Mouse (Mus musculus): ENCODE data around the gene Hexa. TPM values are rescaled to one million over a fixed set of nuclear protein-coding genes. Genes with fewer than 3 reads are reported as not detected.

Gene Hexa
- polyA plus RNA-seq, 1 experiment from 2014 or later: 78.1 TPM

GRCm38 (mm10) chr9:59528274-59528673 is 11.1 kb upstream of the Hexa start:
- WGBS: 83% methylated on average over 2 of the region's 2 CpGs
- Histone ChIP-seq H3K9ac (replicated peaks; ENCODE audit: low read length) (no peak overlapping the region), H3K4me3 (ENCODE audit: low read length) (no peak overlapping the region), H3K27me3 (ENCODE audit: insufficient read depth, low read length) (no peaks in the 10 kb centered on the region), H3K9me3 (ENCODE audit: low read length) (no peaks in the 10 kb centered on the region), H3K4me1 (ENCODE audit: insufficient read depth, low read length) (no peaks in the 10 kb centered on the region; the same call in 1 of the 2 replicates), H3K36me3 (ENCODE audit: insufficient read depth, low read length) (no peaks in the 10 kb centered on the region), H3K27ac (ENCODE audit: low read length) (no peak overlapping the region), H3K4me2 (replicated peaks; ENCODE audit: low read depth, low read length) (no peak overlapping the region)
- ATAC-seq (ENCODE audit: low FRiP score, low TSS enrichment): no peak

- Histone ChIP-seq H3K9me3 (ENCODE audit: low read length) (no peaks in the 10 kb centered on the region), H3K4me3 (ENCODE audit: low read length) (no peak overlapping the region), H3K36me3 (ENCODE audit: insufficient read depth, low read length) (no peaks in the 10 kb centered on the region), H3K27ac (ENCODE audit: low read length) (no peak overlapping the region), H3K9ac (replicated peaks; ENCODE audit: low read length) (no peak overlapping the region), H3K4me1 (ENCODE audit: insufficient read depth, low read length) (no peaks in the 10 kb centered on the region; the same call in 1 of the 2 replicates), H3K4me2 (replicated peaks; ENCODE audit: low read depth, low read length) (no peak overlapping the region), H3K27me3 (ENCODE audit: insufficient read depth, low read length) (no peaks in the 10 kb centered on the region)
- no peak for ATAC-seq (ENCODE audit: low FRiP score, low TSS enrichment)
- WGBS: 24% methylated on average over 5 of the region's 5 CpGs
Measured at GRCm38 (mm10) chr9:59531645-59532044, 7.7 kb upstream of the Hexa start.

GRCm38 (mm10) chr9:59533422-59533821 is 5.9 kb upstream of the Hexa start:
- Histone ChIP-seq H3K4me3 (ENCODE audit: low read length) (no peak overlapping the region), H3K9ac (replicated peaks; ENCODE audit: low read length) (no peak overlapping the region), H3K9me3 (ENCODE audit: low read length) (no peaks in the 10 kb centered on the region), H3K27ac (ENCODE audit: low read length) (no peak overlapping the region), H3K36me3 (ENCODE audit: insufficient read depth, low read length) (no peaks in the 10 kb centered on the region), H3K4me1 (ENCODE audit: insufficient read depth, low read length) (no peaks in the 10 kb centered on the region; the same call in 1 of the 2 replicates), H3K27me3 (ENCODE audit: insufficient read depth, low read length) (no peaks in the 10 kb centered on the region), H3K4me2 (replicated peaks; ENCODE audit: low read depth, low read length) (no peak overlapping the region)
- ATAC-seq (ENCODE audit: low FRiP score, low TSS enrichment): no peak
- WGBS: 76% methylated on average over 2 of the region's 2 CpGs

GRCm38 (mm10) chr9:59533889-59534288 is 5.5 kb upstream of the Hexa start:
- 60% methylated on average over 4 of the region's 4 CpGs for WGBS
- Histone ChIP-seq H3K9ac (replicated peaks; ENCODE audit: low read length) (no peak overlapping the region), H3K4me1 (ENCODE audit: insufficient read depth, low read length) (no peaks in the 10 kb centered on the region; the same call in 1 of the 2 replicates), H3K27ac (ENCODE audit: low read length) (no peak overlapping the region), H3K27me3 (ENCODE audit: insufficient read depth, low read length) (no peaks in the 10 kb centered on the region), H3K4me3 (ENCODE audit: low read length) (no peak overlapping the region), H3K9me3 (ENCODE audit: low read length) (no peaks in the 10 kb centered on the region), H3K36me3 (ENCODE audit: insufficient read depth, low read length) (no peaks in the 10 kb centered on the region), H3K4me2 (replicated peaks; ENCODE audit: low read depth, low read length) (no peak overlapping the region)
- no peak for ATAC-seq (ENCODE audit: low FRiP score, low TSS enrichment)

GRCm38 (mm10) chr9:59537651-59538050 is 1.7 kb upstream of the Hexa start:
- ATAC-seq (ENCODE audit: low FRiP score, low TSS enrichment): no peak
- Histone ChIP-seq H3K4me2 (replicated peaks; ENCODE audit: low read depth, low read length) (no peak overlapping the region), H3K9ac (replicated peaks; ENCODE audit: low read length) (no peak overlapping the region), H3K36me3 (ENCODE audit: insufficient read depth, low read length) (no peaks in the 10 kb centered on the region), H3K27me3 (ENCODE audit: insufficient read depth, low read length) (no peaks in the 10 kb centered on the region), H3K9me3 (ENCODE audit: low read length) (no peaks in the 10 kb centered on the region), H3K4me3 (ENCODE audit: low read length) (no peak overlapping the region), H3K27ac (ENCODE audit: low read length) (no peak overlapping the region), H3K4me1 (ENCODE audit: insufficient read depth, low read length) (peaks cover 11% of the 10 kb centered on the region)
- 86% methylated on average over 3 of the region's 3 CpGs for WGBS

GRCm38 (mm10) chr9:59541617-59542016 is 2.3 kb downstream of the Hexa start:
- Histone ChIP-seq H3K4me1 (ENCODE audit: insufficient read depth, low read length) (peaks cover 11% of the 10 kb centered on the region), H3K36me3 (ENCODE audit: insufficient read depth, low read length) (no peaks in the 10 kb centered on the region), H3K4me2 (replicated peaks; ENCODE audit: low read depth, low read length) (no peak overlapping the region), H3K9ac (replicated peaks; ENCODE audit: low read length) (no peak overlapping the region), H3K4me3 (ENCODE audit: low read length) (no peak overlapping the region), H3K27ac (ENCODE audit: low read length) (no peak overlapping the region), H3K27me3 (ENCODE audit: insufficient read depth, low read length) (no peaks in the 10 kb centered on the region), H3K9me3 (ENCODE audit: low read length) (no peaks in the 10 kb centered on the region)
- WGBS: 79% methylated on average over 6 of the region's 6 CpGs
- no peak for ATAC-seq (ENCODE audit: low FRiP score, low TSS enrichment)

- H3K27me3 ChIP-seq (ENCODE audit: insufficient read depth, low read length): no peaks in the 10 kb centered on the region
- no peaks in the 10 kb centered on the region for H3K36me3 ChIP-seq (ENCODE audit: insufficient read depth, low read length)
- peaks cover 11% of the 10 kb centered on the region for H3K4me1 ChIP-seq (ENCODE audit: insufficient read depth, low read length)
- H3K27ac ChIP-seq (ENCODE audit: low read length): no peak overlapping the region
- no peak overlapping the region for H3K9ac ChIP-seq (replicated peaks; ENCODE audit: low read length)
- ATAC-seq (ENCODE audit: low FRiP score, low TSS enrichment): no peak
- H3K4me3 ChIP-seq (ENCODE audit: low read length): no peak overlapping the region
- no peak overlapping the region for H3K4me2 ChIP-seq (replicated peaks; ENCODE audit: low read depth, low read length)
- no peaks in the 10 kb centered on the region for H3K9me3 ChIP-seq (ENCODE audit: low read length)
Measured at GRCm38 (mm10) chr9:59542766-59543324, 3.5 kb downstream of the Hexa start.

GRCm38 (mm10) chr9:59544739-59545138 is 5.4 kb downstream of the Hexa start:
- H3K9ac ChIP-seq (replicated peaks; ENCODE audit: low read length): no peak overlapping the region
- H3K4me2 ChIP-seq (replicated peaks; ENCODE audit: low read depth, low read length): no peak overlapping the region
- ATAC-seq (ENCODE audit: low FRiP score, low TSS enrichment): no peak
- H3K9me3 ChIP-seq (ENCODE audit: low read length): no peaks in the 10 kb centered on the region
- no peaks in the 10 kb centered on the region for H3K36me3 ChIP-seq (ENCODE audit: insufficient read depth, low read length)
- no peaks in the 10 kb centered on the region for H3K27me3 ChIP-seq (ENCODE audit: insufficient read depth, low read length)
- H3K4me3 ChIP-seq (ENCODE audit: low read length): no peak overlapping the region
- H3K4me1 ChIP-seq (ENCODE audit: insufficient read depth, low read length): peaks cover 10% of the 10 kb centered on the region
- no peak overlapping the region for H3K27ac ChIP-seq (ENCODE audit: low read length)
- 84% methylated on average over 5 of the region's 5 CpGs for WGBS

- 93% methylated on average over 1 of the region's 1 CpGs for WGBS
- H3K27me3 ChIP-seq (ENCODE audit: insufficient read depth, low read length): no peaks in the 10 kb centered on the region
- H3K4me1 ChIP-seq (ENCODE audit: insufficient read depth, low read length): no peaks in the 10 kb centered on the region
- H3K4me2 ChIP-seq (replicated peaks; ENCODE audit: low read depth, low read length): no peak overlapping the region
- ATAC-seq (ENCODE audit: low FRiP score, low TSS enrichment): no peak
- no peaks in the 10 kb centered on the region for H3K36me3 ChIP-seq (ENCODE audit: insufficient read depth, low read length)
- H3K4me3 ChIP-seq (ENCODE audit: low read length): no peak overlapping the region
- H3K27ac ChIP-seq (ENCODE audit: low read length): no peak overlapping the region
- no peak overlapping the region for H3K9ac ChIP-seq (replicated peaks; ENCODE audit: low read length)
- no peaks in the 10 kb centered on the region for H3K9me3 ChIP-seq (ENCODE audit: low read length)
Measured at GRCm38 (mm10) chr9:59547869-59548268, 8.5 kb downstream of the Hexa start.

- H3K9ac ChIP-seq (replicated peaks; ENCODE audit: low read length): no peak overlapping the region
- no peaks in the 10 kb centered on the region for H3K36me3 ChIP-seq (ENCODE audit: insufficient read depth, low read length)
- H3K9me3 ChIP-seq (ENCODE audit: low read length): no peaks in the 10 kb centered on the region
- no peak for ATAC-seq (ENCODE audit: low FRiP score, low TSS enrichment)
- no peaks in the 10 kb centered on the region for H3K27me3 ChIP-seq (ENCODE audit: insufficient read depth, low read length)
- no peak overlapping the region for H3K4me3 ChIP-seq (ENCODE audit: low read length)
- H3K4me2 ChIP-seq (replicated peaks; ENCODE audit: low read depth, low read length): no peak overlapping the region
- H3K4me1 ChIP-seq (ENCODE audit: insufficient read depth, low read length): no peaks in the 10 kb centered on the region
- WGBS: 55% methylated on average over 2 of the region's 2 CpGs
- H3K27ac ChIP-seq (ENCODE audit: low read length): no peak overlapping the region
Measured at GRCm38 (mm10) chr9:59548961-59549487, 9.7 kb downstream of the Hexa start.

Data from kidney, embryonic 16.5 days (tissue).